Mouse (Mus musculus) G1E (cell line): ENCODE measurements at regions not wholly inside any gene's neighbourhood (a gene's known extent, or its start where the extent isn't known, plus 50 kb on each side); places are given as distances from the start of the nearest gene placed in this dataset.

ENCODE experiments used
- CTCF ChIP-seq: IDR thresholded peaks from 2 replicates; pipeline ENCODE4 v1.5.1; 2012; ENCODE audit warnings: low read depth, low read length, inconsistent platforms, mixed read lengths
- GATA1 ChIP-seq: IDR thresholded peaks from 2 replicates; pipeline ENCODE4 v1.6.1; 2012; ENCODE audit warnings: borderline replicate concordance, low read length, inconsistent platforms, mixed read lengths
- TAL1 ChIP-seq: conservative IDR thresholded peaks from 2 replicates; pipeline ENCODE4 v1.6.1; 2012; ENCODE audit warnings: low read depth, low read length, inconsistent platforms, mixed read lengths

DNA sequence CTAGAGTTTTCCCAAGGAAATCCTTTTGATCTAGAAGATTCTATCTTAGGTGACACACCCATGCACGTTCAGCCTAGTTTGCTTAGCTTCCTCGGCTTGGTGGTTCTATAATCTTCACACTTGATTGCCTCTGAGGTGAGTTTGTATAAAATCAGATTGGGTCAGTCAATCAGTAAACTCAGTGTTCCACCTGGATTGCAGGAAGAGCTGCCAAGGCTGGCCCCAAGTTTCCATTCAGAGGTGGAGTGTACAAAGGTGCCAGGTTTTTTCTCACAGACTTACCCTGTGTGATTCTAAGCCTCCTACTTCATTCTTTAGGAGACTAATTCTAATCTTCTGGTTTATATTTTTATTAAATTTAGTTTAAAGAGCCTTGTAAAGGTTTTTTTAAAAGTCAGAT, 95.6 kb upstream of the Zeb2 start:
- no peak for TF ChIP-seq CTCF
- TF ChIP-seq GATA1: no peak
- no peak for TF ChIP-seq TAL1
